Mouse (Mus musculus) lung, embryonic 14.5 days (tissue): ENCODE results near the gene Gabbr2. TPM values are rescaled to one million over a fixed set of nuclear protein-coding genes. Genes with fewer than 3 reads are reported as not detected.

Experiments
- ATAC-seq: fragments of 200-750 bp; cut with Nextera tagmentation; 2 replicates; pipeline ENCODE4 v1.8.0; 2017; ENCODE audit warnings: mild to moderate bottlenecking, moderate TSS enrichment, moderate library complexity; ENCODE audit not compliant: insufficient read depth
- DNase-seq: peaks from one replicate; pipeline ENCODE4 v3.0.0-alpha.2; 2015
- H3K27ac ChIP-seq: fragments of 300-500 bp; sonication (generic); 2 replicates; pipeline ENCODE4 v1.5.1; 2014; ENCODE audit warnings: low read depth, mild to moderate bottlenecking, moderate library complexity
- H3K27me3 ChIP-seq: fragments of 300-500 bp; sonication (generic); 2 replicates; pipeline ENCODE4 v1.6.1; 2014; ENCODE audit warnings: low read length, control low read depth; ENCODE audit not compliant: insufficient read depth
- H3K36me3 ChIP-seq: fragments of 300-500 bp; sonication (generic); 2 replicates; pipeline ENCODE4 v1.6.1; 2014; ENCODE audit warnings: control low read depth; ENCODE audit not compliant: insufficient read depth
- H3K4me1 ChIP-seq: fragments of 300-500 bp; sonication (generic); 2 replicates; pipeline ENCODE4 v1.6.1; 2014; ENCODE audit warnings: antibody characterized with exemption, control low read depth; ENCODE audit not compliant: insufficient read depth
- H3K4me2 ChIP-seq: fragments of 300-500 bp; sonication (generic); 2 replicates; pipeline ENCODE4 v1.6.1; 2014; ENCODE audit warnings: mild to moderate bottlenecking
- H3K4me3 ChIP-seq: fragments of 300-500 bp; sonication (generic); 2 replicates; pipeline ENCODE4 v1.5.1; 2014; ENCODE audit warnings: low read depth, low read length
- H3K9ac ChIP-seq: fragments of 300-500 bp; sonication (generic); 2 replicates; pipeline ENCODE4 v1.6.1; 2014
- H3K9me3 ChIP-seq: fragments of 300-500 bp; sonication (generic); 2 replicates; pipeline ENCODE4 v1.6.1; 2016; ENCODE audit warnings: low read depth, low read length, control low read depth
- CTCF ChIP-seq: IDR thresholded peaks from 2 replicates; pipeline ENCODE4 v1.5.1; 2016; ENCODE audit warnings: antibody characterized with exemption, low read depth
- WGBS: fragments of 180-500 bp; shearing (Covaris S2); extraction: QIAGEN DNeasy Blood & Tissue Kit; methylation state at CpG from one replicate; pipeline ENCODE4 v1.1.7; 2014; 5-methylcytosine and 5-hydroxymethylcytosine counted together
- polyA plus RNA-seq: library from polyadenylated mRNA; unstranded; fragments of >200 nt; fragmentation: Nextera tagmentation; extraction: Ambion mirVana; gene quantifications from 2 replicates; pipeline ENCODE4 v1.2.1, GENCODE M21; 2014

The Gabbr2 gene
- polyA plus RNA-seq, 1 experiment from 2014 or later: not detected

- no peak overlapping the region for H3K4me3 ChIP-seq
- no peaks in the 10 kb centered on the region for H3K27me3 ChIP-seq
- no peak overlapping the region for H3K9ac ChIP-seq
- WGBS: 74% methylated on average over 10 of the region's 10 CpGs
- ATAC-seq (no peak), DNase-seq (no peak)
- no peaks in the 10 kb centered on the region for H3K36me3 ChIP-seq
- no peaks in the 10 kb centered on the region for H3K4me1 ChIP-seq
- H3K4me2 ChIP-seq: no peak overlapping the region
- TF ChIP-seq CTCF: no peak
- H3K27ac ChIP-seq: no peak overlapping the region
- H3K9me3 ChIP-seq: no peaks in the 10 kb centered on the region
Measured at GRCm38 (mm10) chr4:46973322-46973721, 18.4 kb downstream of the Gabbr2 start.

- 82% methylated on average over 10 of the region's 10 CpGs for WGBS
- H3K36me3 ChIP-seq: no peaks in the 10 kb centered on the region
- H3K9me3 ChIP-seq: no peaks in the 10 kb centered on the region
- no peak overlapping the region for H3K4me2 ChIP-seq
- H3K27ac ChIP-seq: no peak overlapping the region
- DNase-seq (no peak), ATAC-seq (no peak)
- no peaks in the 10 kb centered on the region for H3K27me3 ChIP-seq
- TF ChIP-seq CTCF: no peak
- H3K4me1 ChIP-seq: no peaks in the 10 kb centered on the region
- H3K4me3 ChIP-seq: no peak overlapping the region
- H3K9ac ChIP-seq: no peak overlapping the region
Measured at GRCm38 (mm10) chr4:46967981-46968380, 23.7 kb downstream of the Gabbr2 start.

- no peak for TF ChIP-seq CTCF
- Histone ChIP-seq H3K4me1 (no peaks in the 10 kb centered on the region), H3K4me2 (no peak overlapping the region), H3K36me3 (no peaks in the 10 kb centered on the region), H3K9me3 (no peaks in the 10 kb centered on the region), H3K9ac (no peak overlapping the region), H3K27me3 (no peaks in the 10 kb centered on the region), H3K4me3 (no peak overlapping the region), H3K27ac (no peak overlapping the region)
- peak; percentile 47; the same call in 1 of the 2 replicates for ATAC-seq
- peak; percentile 23 for DNase-seq
Measured at GRCm38 (mm10) chr4:46966551-46966950, 25.1 kb downstream of the Gabbr2 start.

- H3K4me3 ChIP-seq: no peak overlapping the region
- WGBS: 70% methylated on average over 2 of the region's 2 CpGs
- no peaks in the 10 kb centered on the region for H3K27me3 ChIP-seq
- DNase-seq (no peak), ATAC-seq (no peak)
- H3K4me1 ChIP-seq: no peaks in the 10 kb centered on the region
- H3K9me3 ChIP-seq: no peaks in the 10 kb centered on the region
- no peaks in the 10 kb centered on the region for H3K36me3 ChIP-seq
- H3K4me2 ChIP-seq: no peak overlapping the region
- H3K9ac ChIP-seq: no peak overlapping the region
- no peak overlapping the region for H3K27ac ChIP-seq
- TF ChIP-seq CTCF: no peak
Measured at GRCm38 (mm10) chr4:46961403-46961802, 30.3 kb downstream of the Gabbr2 start.

- Histone ChIP-seq H3K9ac (no peak overlapping the region), H3K4me1 (no peaks in the 10 kb centered on the region), H3K9me3 (no peaks in the 10 kb centered on the region), H3K27ac (no peak overlapping the region), H3K36me3 (no peaks in the 10 kb centered on the region), H3K4me3 (no peak overlapping the region), H3K27me3 (no peaks in the 10 kb centered on the region), H3K4me2 (no peak overlapping the region)
- no peak for DNase-seq
- 82% methylated on average over 10 of the region's 10 CpGs for WGBS
- ATAC-seq: no peak
- TF ChIP-seq CTCF: no peak
Measured at GRCm38 (mm10) chr4:46960208-46960607, 31.5 kb downstream of the Gabbr2 start.

- no peak for TF ChIP-seq CTCF
- H3K4me1 ChIP-seq: no peaks in the 10 kb centered on the region
- H3K27ac ChIP-seq: no peak overlapping the region
- H3K36me3 ChIP-seq: no peaks in the 10 kb centered on the region
- no peak overlapping the region for H3K4me2 ChIP-seq
- no peaks in the 10 kb centered on the region for H3K27me3 ChIP-seq
- H3K4me3 ChIP-seq: no peak overlapping the region
- no peak for DNase-seq
- no peaks in the 10 kb centered on the region for H3K9me3 ChIP-seq
- no peak overlapping the region for H3K9ac ChIP-seq
- no peak for ATAC-seq
- WGBS: 91% methylated on average over 6 of the region's 6 CpGs
Measured at GRCm38 (mm10) chr4:46959776-46960175, 31.9 kb downstream of the Gabbr2 start.

GRCm38 (mm10) chr4:46957955-46958354 lies 33.7 kb downstream of the Gabbr2 start:
- Histone ChIP-seq H3K27me3 (no peaks in the 10 kb centered on the region), H3K9me3 (no peaks in the 10 kb centered on the region), H3K4me2 (no peak overlapping the region), H3K9ac (no peak overlapping the region), H3K27ac (no peak overlapping the region), H3K36me3 (no peaks in the 10 kb centered on the region), H3K4me1 (no peaks in the 10 kb centered on the region), H3K4me3 (no peak overlapping the region)
- ATAC-seq (no peak), DNase-seq (no peak)
- WGBS: 81% methylated on average over 7 of the region's 7 CpGs
- no peak for TF ChIP-seq CTCF

- no peak for DNase-seq
- no peaks in the 10 kb centered on the region for H3K4me1 ChIP-seq
Measured at GRCm38 (mm10) chr4:46956966-46957365, 34.7 kb downstream of the Gabbr2 start.

More at GRCm38 (mm10) chr4:46956966-46957365, 34.7 kb downstream of the Gabbr2 start:
- no peaks in the 10 kb centered on the region for H3K36me3 ChIP-seq
- no peak overlapping the region for H3K9ac ChIP-seq
- H3K27me3 ChIP-seq: no peaks in the 10 kb centered on the region
- ATAC-seq: no peak
- WGBS: 60% methylated on average over 4 of the region's 4 CpGs
- no peak overlapping the region for H3K27ac ChIP-seq
- no peaks in the 10 kb centered on the region for H3K9me3 ChIP-seq
- no peak for TF ChIP-seq CTCF
- H3K4me2 ChIP-seq: no peak overlapping the region
- H3K4me3 ChIP-seq: no peak overlapping the region
